Mouse (Mus musculus): Measurements from ENCODE around the gene Aff3. TPM values are rescaled to one million over a fixed set of nuclear protein-coding genes. Genes with fewer than 3 reads are reported as not detected.

The Aff3 gene
- polyA plus RNA-seq, 2 experiments = 0.18 to 0.22 TPM

GRCm38 (mm10) chr1:38649174-38649573, 15.6 kb downstream of the Aff3 start:
- Histone ChIP-seq H3K36me3 (replicated peaks; ENCODE audit: control insufficient read depth, insufficient read depth, low read depth) (no peaks in the 10 kb centered on the region), H3K9me3 (ENCODE audit: control insufficient read depth, low read length) (no peaks in the 10 kb centered on the region), H3K27me3 (ENCODE audit: control insufficient read depth, insufficient read depth, low read length) (no peaks in the 10 kb centered on the region), H3K4me2 (ENCODE audit: low read depth) (no peak overlapping the region), H3K9ac (replicated peaks) (no peak overlapping the region), H3K27ac (no peak overlapping the region), H3K4me1 (replicated peaks; ENCODE audit: control insufficient read depth in 2 of 2, insufficient read depth in 2 of 2, low read length in 1 of 2) (no peaks in the 10 kb centered on the region), H3K4me3 (ENCODE audit: insufficient read depth in 1 of 2, low read depth in 2 of 2, low read length in 2 of 2) (no peak overlapping the region)
- DNase-seq (ENCODE audit: low read depth in 3 of 3, low spot score in 3 of 3) (no peak), ATAC-seq (ENCODE audit: insufficient read depth) (no peak)
- TF ChIP-seq EP300 (IDR thresholded peaks at IDR 0.05; ENCODE audit: low read depth) (no peak), CTCF (IDR thresholded peaks at IDR 0.05; ENCODE audit: low read depth) (no peak)
- 36% methylated on average over 3 of the region's 3 CpGs for WGBS (ENCODE audit: insufficient replicate concordance)

- ATAC-seq (ENCODE audit: insufficient read depth) (no peak), DNase-seq (ENCODE audit: low read depth in 3 of 3, low spot score in 3 of 3) (no peak)
- WGBS (ENCODE audit: insufficient replicate concordance) = 52% methylated on average over 4 of the region's 4 CpGs
- no peak for TF ChIP-seq EP300 (IDR thresholded peaks at IDR 0.05; ENCODE audit: low read depth)
- TF ChIP-seq CTCF (IDR thresholded peaks at IDR 0.05; ENCODE audit: low read depth) = no peak
- Histone ChIP-seq H3K36me3 (replicated peaks; ENCODE audit: control insufficient read depth, insufficient read depth, low read depth) (no peaks in the 10 kb centered on the region), H3K4me1 (replicated peaks; ENCODE audit: control insufficient read depth in 2 of 2, insufficient read depth in 2 of 2, low read length in 1 of 2) (no peaks in the 10 kb centered on the region), H3K9me3 (ENCODE audit: control insufficient read depth, low read length) (no peaks in the 10 kb centered on the region), H3K4me2 (ENCODE audit: low read depth) (no peak overlapping the region), H3K9ac (replicated peaks) (no peak overlapping the region), H3K4me3 (ENCODE audit: insufficient read depth in 1 of 2, low read depth in 2 of 2, low read length in 2 of 2) (no peak overlapping the region), H3K27me3 (ENCODE audit: control insufficient read depth, insufficient read depth, low read length) (no peaks in the 10 kb centered on the region), H3K27ac (no peak overlapping the region)
Measured at GRCm38 (mm10) chr1:38642288-38642687, 22.5 kb downstream of the Aff3 start.

- TF ChIP-seq CTCF (IDR thresholded peaks at IDR 0.05; ENCODE audit: low read depth) (0 out of 2 replicates have a peak, but pooled peaks have one; percentile 4), EP300 (IDR thresholded peaks at IDR 0.05; ENCODE audit: low read depth) (no peak)
- H3K9ac ChIP-seq (replicated peaks) = no peak overlapping the region
- H3K4me1 ChIP-seq (replicated peaks; ENCODE audit: control insufficient read depth in 2 of 2, insufficient read depth in 2 of 2, low read length in 1 of 2) = no peaks in the 10 kb centered on the region
- H3K4me2 ChIP-seq (ENCODE audit: low read depth) = no peak overlapping the region
- H3K36me3 ChIP-seq (replicated peaks; ENCODE audit: control insufficient read depth, insufficient read depth, low read depth) = no peaks in the 10 kb centered on the region
- 74% methylated on average over 5 of the region's 5 CpGs for WGBS (ENCODE audit: insufficient replicate concordance)
- DNase-seq (ENCODE audit: low read depth in 3 of 3, low spot score in 3 of 3) (no peak), ATAC-seq (ENCODE audit: insufficient read depth) (no peak)
- no peak overlapping the region for H3K27ac ChIP-seq
- no peak overlapping the region for H3K4me3 ChIP-seq (ENCODE audit: insufficient read depth in 1 of 2, low read depth in 2 of 2, low read length in 2 of 2)
- H3K27me3 ChIP-seq (ENCODE audit: control insufficient read depth, insufficient read depth, low read length) = no peaks in the 10 kb centered on the region
- H3K9me3 ChIP-seq (ENCODE audit: control insufficient read depth, low read length) = no peaks in the 10 kb centered on the region
Measured at GRCm38 (mm10) chr1:38639669-38640068, 25.1 kb downstream of the Aff3 start.

- DNase-seq (ENCODE audit: low read depth in 3 of 3, low spot score in 3 of 3) = no peak
- Histone ChIP-seq H3K4me3 (ENCODE audit: insufficient read depth in 1 of 2, low read depth in 2 of 2, low read length in 2 of 2) (no peak overlapping the region), H3K9ac (replicated peaks) (no peak overlapping the region), H3K27me3 (ENCODE audit: control insufficient read depth, insufficient read depth, low read length) (no peaks in the 10 kb centered on the region), H3K36me3 (replicated peaks; ENCODE audit: control insufficient read depth, insufficient read depth, low read depth) (no peaks in the 10 kb centered on the region), H3K9me3 (ENCODE audit: control insufficient read depth, low read length) (no peaks in the 10 kb centered on the region), H3K4me2 (ENCODE audit: low read depth) (no peak overlapping the region), H3K27ac (no peak overlapping the region), H3K4me1 (replicated peaks; ENCODE audit: control insufficient read depth in 2 of 2, insufficient read depth in 2 of 2, low read length in 1 of 2) (no peaks in the 10 kb centered on the region)
- no peak for ATAC-seq (ENCODE audit: insufficient read depth)
- TF ChIP-seq EP300 (IDR thresholded peaks at IDR 0.05; ENCODE audit: low read depth) = no peak
- TF ChIP-seq CTCF (IDR thresholded peaks at IDR 0.05; ENCODE audit: low read depth) = no peak
- 66% methylated on average over 7 of the region's 7 CpGs for WGBS (ENCODE audit: insufficient replicate concordance)
Measured at GRCm38 (mm10) chr1:38635596-38635995, 29.2 kb downstream of the Aff3 start.

- no peak for ATAC-seq (ENCODE audit: insufficient read depth)
Measured at GRCm38 (mm10) chr1:38634081-38634480, 30.7 kb downstream of the Aff3 start.

More at GRCm38 (mm10) chr1:38634081-38634480, 30.7 kb downstream of the Aff3 start:
- Histone ChIP-seq H3K4me3 (ENCODE audit: insufficient read depth in 1 of 2, low read depth in 2 of 2, low read length in 2 of 2) (no peak overlapping the region), H3K36me3 (replicated peaks; ENCODE audit: control insufficient read depth, insufficient read depth, low read depth) (no peaks in the 10 kb centered on the region), H3K9me3 (ENCODE audit: control insufficient read depth, low read length) (no peaks in the 10 kb centered on the region), H3K4me1 (replicated peaks; ENCODE audit: control insufficient read depth in 2 of 2, insufficient read depth in 2 of 2, low read length in 1 of 2) (no peaks in the 10 kb centered on the region), H3K27me3 (ENCODE audit: control insufficient read depth, insufficient read depth, low read length) (peaks cover 8% of the 10 kb centered on the region), H3K27ac (no peak overlapping the region), H3K4me2 (ENCODE audit: low read depth) (no peak overlapping the region), H3K9ac (replicated peaks) (no peak overlapping the region)
- 30% methylated on average over 7 of the region's 7 CpGs for WGBS (ENCODE audit: insufficient replicate concordance)
- TF ChIP-seq EP300 (IDR thresholded peaks at IDR 0.05; ENCODE audit: low read depth) (no peak), CTCF (IDR thresholded peaks at IDR 0.05; ENCODE audit: low read depth) (no peak)
- no peak for DNase-seq (ENCODE audit: low read depth in 3 of 3, low spot score in 3 of 3)
